Mouse (Mus musculus): ENCODE measurements around the gene Ehd2.

DNA sequence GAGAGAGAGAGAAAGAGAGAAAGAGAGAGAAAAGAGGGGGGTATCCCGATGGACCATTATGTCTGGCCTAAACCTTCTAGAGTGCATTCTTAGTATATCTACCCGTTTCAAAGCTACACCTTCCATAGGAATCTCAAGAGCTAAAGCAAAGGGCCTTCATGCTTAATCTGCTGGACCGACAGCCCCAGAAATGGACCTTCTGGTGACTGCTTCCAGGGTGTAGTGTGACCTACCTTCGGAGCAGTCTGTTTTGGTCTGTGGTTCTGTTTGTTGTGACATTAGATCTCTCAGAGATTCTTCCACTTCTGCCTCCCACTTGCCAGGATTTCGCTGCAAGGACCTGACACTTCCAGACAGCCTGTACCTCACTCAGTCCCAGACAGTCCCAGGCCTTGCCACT lies 56.8 kb downstream of the Ehd2 start:
- no peak for TF ChIP-seq CTCF (IDR thresholded peaks at IDR 0.05; ENCODE audit: low read depth, low read length)
- TF ChIP-seq GATA1 (IDR thresholded peaks at IDR 0.05; ENCODE audit: borderline replicate concordance, low read length), result no peak
